Mouse (Mus musculus) limb, embryonic 15.5 days (tissue): ENCODE data around the gene Slbp. TPM values are rescaled to one million over a fixed set of nuclear protein-coding genes. Genes with fewer than 3 reads are reported as not detected.

ENCODE experiments used
- polyA plus RNA-seq: library from polyadenylated mRNA; unstranded; fragments of >200 nt; fragmentation: Nextera tagmentation; extraction: Ambion mirVana; gene quantifications from 2 replicates; pipeline ENCODE4 v1.2.1, GENCODE M21; 2015

The Slbp gene
- polyA plus RNA-seq, 1 experiment from 2014 or later = 206 TPM

Other genes starting within 250 kb of the Slbp start
- gene Nkx1-1, start 218.6 kb downstream of the Slbp start, polyA plus RNA-seq = not detected in 2 replicates
- 62.5 and 69.1 TPM in 2 replicates for gene Fam53a, start 22.9 kb downstream of the Slbp start, polyA plus RNA-seq
- 0.29 and 0.35 TPM in 2 replicates for gene Gm9903, start 22.6 kb downstream of the Slbp start, polyA plus RNA-seq
- gene Tacc3, start 5.6 kb upstream of the Slbp start, polyA plus RNA-seq = 150 and 151 TPM in 2 replicates
- 45.8 and 49.7 TPM in 2 replicates for gene Tmem129, start 5.8 kb upstream of the Slbp start, polyA plus RNA-seq
- gene Fgfr3, start 69.1 kb upstream of the Slbp start, polyA plus RNA-seq = 33.5 and 37.1 TPM in 2 replicates
- gene Letm1, start 130.2 kb upstream of the Slbp start, polyA plus RNA-seq = 40.8 and 41.7 TPM in 2 replicates
- 32.1 and 37.1 TPM in 2 replicates for gene Nsd2, start 168.2 kb upstream of the Slbp start, polyA plus RNA-seq